Mouse (Mus musculus): Measurements from ENCODE around the gene Cdca3.
"Not testable (repeated sequence)": the region's sequence is repeated elsewhere in the genome, so short reads cannot be mapped to it uniquely, and the experiment has no call there.

Cdca3 gene

DNA sequence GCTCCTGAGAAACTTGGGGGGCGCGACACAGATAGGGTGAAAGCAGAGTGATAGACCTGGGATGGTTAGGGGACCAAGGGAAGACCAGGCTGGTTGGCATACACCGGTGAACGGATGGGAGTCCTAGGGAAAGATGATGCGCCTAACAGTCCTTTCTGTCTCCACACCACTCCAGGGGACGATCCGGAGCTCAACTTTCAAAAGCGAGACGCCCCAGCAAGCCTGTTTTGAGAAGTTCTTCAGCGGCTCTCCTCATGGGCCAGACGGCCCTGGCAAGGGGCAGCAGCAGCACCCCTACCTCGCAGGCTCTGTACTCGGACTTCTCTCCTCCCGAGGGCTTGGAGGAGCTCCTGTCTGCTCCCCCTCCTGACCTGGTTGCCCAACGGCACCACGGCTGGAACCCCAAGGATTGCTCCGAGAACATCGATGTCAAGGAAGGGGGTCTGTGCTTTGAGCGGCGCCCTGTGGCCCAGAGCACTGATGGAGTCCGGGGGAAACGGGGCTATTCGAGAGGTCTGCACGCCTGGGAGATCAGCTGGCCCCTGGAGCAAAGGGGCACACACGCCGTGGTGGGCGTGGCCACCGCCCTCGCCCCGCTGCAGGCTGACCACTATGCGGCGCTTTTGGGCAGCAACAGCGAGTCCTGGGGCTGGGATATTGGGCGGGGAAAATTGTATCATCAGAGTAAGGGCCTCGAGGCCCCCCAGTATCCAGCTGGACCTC lies 20.1 kb upstream of the Cdca3 start:
- peak; percentile 34 to 60 for DNase-seq (ENCODE audit: low spot score in 2 of 2)

DNA sequence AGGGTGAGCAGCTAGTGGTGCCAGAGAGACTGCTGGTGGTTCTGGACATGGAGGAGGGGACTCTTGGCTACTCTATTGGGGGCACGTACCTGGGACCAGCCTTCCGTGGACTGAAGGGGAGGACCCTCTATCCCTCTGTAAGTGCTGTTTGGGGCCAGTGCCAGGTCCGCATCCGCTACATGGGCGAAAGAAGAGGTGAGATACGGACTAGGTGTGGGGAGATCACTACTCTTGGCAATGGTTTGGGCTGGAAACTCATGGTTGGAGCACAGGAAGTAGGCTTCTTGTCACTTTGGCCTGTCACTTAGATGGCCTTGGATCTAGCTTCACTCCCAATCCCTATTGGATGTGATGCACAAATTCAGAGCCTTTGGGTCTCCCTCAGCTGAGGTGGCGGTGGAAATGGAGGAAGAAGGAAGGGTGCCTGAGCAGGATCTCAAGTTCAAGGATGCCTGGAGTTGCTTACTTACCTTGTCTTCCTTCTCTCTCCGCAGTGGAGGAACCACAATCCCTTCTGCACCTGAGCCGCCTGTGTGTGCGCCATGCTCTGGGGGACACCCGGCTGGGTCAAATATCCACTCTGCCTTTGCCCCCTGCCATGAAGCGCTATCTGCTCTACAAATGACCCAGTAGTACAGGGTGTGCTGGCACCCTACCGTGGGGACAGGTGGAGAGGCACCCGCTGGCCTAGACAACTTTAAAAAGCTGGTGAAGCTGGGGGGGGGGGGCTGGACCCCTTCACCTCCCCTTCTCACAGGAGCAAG lies 19.4 kb upstream of the Cdca3 start:
- no peak for DNase-seq (ENCODE audit: low spot score in 2 of 2)

DNA sequence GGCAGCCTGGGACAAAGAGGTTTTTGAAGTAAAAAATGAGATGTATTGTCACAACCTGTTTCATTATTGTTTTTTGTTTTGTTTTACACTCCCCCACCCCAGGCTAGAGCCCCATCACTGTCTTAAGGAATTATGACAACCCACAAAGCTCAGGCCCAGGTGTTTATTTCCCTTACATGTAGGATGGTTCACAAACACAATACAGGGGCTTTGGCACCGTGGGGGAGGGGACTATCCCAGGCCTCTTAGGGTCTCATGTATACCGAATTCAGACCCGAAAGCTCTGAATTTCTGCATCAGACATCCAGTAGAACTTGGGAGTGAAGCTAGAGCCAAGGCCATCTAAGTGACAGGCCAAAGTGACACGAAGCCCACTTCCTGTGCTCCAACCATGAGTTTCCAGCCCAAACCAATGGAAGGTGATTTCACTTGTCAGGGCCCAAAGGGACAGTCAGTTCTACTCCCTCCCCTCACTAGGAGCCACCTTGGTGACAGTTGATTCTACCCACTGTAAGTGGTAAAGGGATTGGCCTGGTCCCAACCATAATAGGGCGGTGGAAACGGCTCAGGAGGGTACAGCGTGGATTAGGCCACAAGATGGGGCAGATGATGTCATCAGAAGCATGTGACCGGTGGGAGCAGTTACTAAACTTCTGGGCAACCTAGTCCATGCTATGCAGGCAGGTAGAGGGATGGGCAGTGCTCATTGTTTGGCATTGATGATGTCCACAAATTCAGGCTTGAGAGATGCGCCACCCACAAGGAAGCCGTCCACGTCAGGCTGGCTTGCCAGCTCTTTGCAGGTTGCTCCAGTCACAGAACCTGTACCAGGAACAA lies 18.6 kb upstream of the Cdca3 start:
- DNase-seq (ENCODE audit: low spot score in 2 of 2) = not testable (repeated sequence)

DNA sequence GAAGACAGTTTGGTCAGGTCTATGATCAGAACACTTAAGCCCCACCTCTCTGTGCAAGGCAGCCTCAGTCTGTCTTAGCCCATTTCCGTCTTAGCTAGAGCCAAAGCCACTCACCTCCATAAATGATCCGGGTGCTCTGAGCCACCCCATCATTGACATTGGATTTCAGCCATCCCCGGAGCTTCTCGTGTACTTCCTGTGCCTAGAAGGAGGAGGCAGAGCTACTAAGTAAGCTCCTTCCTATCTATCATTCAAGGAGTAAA lies 18.0 kb upstream of the Cdca3 start:
- DNase-seq (ENCODE audit: low spot score in 2 of 2) = no peak

DNA sequence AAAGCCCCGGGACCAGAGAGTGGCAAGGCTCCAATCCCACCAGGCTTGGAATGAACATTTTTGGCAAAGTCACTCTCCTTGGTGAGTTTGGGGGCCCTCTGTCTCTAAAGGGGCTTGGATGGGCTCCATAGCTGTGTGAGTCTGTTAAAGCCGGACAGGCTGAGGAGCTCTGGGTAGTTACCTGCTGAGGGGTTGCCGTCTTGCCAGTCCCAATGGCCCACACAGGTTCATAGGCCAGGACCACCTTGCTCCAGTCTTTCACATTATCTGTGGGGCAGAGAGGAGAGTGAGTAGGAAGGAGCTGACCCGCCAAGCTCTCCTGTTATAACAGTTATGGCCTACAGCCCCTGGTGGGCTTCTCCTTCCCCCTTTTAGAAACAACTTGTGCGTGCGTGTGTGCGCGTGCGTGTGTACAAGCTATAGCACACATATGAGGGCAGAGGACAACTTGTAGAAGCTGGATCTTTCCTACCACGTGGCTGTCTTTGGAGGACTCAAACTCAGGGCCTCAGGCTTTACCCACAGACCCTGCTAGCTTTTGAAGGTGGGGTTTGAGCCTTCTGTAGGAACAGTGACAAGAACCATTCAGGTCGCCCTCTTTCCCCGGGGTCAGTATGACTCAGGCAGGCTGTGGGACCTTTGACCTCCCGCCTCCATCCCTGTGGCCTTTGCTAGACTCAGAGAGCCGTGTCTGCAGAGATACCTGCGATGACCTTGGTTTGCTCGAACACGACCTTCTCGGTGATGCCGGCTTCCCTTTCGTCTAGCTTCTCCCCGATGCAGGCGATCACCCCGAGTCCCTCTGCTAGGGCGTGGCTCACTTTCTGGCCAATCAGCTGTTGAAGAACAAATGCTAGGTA lies 17.4 kb upstream of the Cdca3 start:
- DNase-seq (ENCODE audit: low spot score in 2 of 2) = no peak

DNA sequence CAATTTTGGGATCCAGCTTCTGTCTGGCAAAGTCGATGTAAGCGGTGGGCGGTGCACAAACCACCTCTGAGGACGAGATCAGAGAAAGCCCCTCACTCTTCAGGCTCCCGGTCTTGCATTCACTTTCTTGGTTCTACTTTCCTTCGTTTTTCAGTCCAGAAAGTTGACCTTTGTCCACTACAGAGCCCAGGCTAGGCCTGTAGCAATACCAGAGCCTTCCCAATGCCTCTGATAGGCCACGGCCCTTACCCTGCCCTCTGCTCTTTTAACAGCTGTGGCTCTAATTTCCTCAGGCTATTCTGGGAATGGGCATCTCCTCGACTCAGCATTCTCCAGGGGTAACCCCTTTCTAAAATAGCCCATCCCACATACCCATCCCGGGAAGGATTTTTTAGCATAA lies 16.5 kb upstream of the Cdca3 start:
- DNase-seq (ENCODE audit: low spot score in 2 of 2) = no peak

DNA sequence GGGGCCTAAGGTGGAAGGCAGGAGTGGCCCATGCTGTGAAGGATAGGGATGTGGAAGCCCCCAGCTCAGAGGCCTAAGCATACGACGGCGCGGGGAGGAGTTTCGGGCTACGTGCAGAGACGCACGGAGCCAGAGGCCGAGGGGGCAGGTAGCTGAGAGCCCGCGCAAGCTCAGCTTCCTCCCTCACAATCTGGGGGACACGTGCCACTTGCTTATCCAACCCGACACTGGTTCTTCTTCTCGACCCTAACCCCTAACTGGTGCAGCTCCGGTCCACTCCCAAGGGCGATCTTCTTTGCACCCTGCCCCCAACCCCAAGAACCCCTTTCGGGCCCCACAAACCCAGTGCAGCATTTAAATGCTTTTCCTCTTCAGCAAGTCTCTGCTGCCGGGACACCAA lies 15.9 kb upstream of the Cdca3 start:
- peak; percentile 63 to 68 for DNase-seq (ENCODE audit: low spot score in 2 of 2)

DNA sequence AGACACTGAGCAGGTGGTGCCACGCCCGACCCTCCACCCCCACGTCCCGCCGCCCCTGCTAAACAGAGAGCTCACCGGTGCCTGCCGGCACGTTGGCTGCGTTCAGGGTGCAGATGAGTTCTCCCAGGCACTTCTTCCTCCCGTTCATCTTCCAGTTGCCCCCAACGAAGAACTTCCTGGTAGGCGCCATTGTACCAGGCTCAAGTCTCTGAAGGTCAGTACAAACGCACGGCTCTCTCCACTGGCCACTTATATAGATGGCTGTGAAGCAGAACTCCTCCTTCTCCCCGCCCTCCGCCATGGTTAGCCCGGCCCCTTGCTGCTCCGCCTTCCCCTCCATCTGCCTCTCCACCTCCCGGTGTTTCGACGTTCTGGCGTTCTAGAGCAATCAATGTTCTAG lies 15.4 kb upstream of the Cdca3 start, which contains the start of gene Tpi1:
Tpi1 (minus strand) TSS at position 364 of the 400 bp plus-strand sequence.
- peak; percentile 66 to 68 for DNase-seq (ENCODE audit: low spot score in 2 of 2)

DNA sequence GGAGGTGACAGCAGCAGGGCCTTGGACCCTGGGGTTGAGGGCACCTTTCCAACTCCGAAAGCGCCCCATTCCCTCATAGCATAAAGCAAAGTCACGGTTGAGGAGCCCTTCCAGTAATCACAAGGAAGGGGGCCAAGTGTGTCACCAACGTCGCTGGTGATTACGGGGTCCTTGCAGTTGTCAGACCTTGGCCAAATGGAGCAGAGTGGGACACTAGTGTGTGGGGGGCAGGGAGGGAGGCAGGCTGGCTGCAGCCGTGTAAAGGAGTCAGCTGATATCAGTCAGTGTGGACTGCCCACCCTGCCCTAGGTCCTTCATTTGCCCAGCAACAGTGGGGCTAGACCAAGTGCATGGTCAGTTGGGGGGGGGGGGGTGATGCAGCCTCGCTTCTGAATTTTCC lies 14.9 kb upstream of the Cdca3 start:
- DNase-seq (ENCODE audit: low spot score in 2 of 2) = no peak

DNA sequence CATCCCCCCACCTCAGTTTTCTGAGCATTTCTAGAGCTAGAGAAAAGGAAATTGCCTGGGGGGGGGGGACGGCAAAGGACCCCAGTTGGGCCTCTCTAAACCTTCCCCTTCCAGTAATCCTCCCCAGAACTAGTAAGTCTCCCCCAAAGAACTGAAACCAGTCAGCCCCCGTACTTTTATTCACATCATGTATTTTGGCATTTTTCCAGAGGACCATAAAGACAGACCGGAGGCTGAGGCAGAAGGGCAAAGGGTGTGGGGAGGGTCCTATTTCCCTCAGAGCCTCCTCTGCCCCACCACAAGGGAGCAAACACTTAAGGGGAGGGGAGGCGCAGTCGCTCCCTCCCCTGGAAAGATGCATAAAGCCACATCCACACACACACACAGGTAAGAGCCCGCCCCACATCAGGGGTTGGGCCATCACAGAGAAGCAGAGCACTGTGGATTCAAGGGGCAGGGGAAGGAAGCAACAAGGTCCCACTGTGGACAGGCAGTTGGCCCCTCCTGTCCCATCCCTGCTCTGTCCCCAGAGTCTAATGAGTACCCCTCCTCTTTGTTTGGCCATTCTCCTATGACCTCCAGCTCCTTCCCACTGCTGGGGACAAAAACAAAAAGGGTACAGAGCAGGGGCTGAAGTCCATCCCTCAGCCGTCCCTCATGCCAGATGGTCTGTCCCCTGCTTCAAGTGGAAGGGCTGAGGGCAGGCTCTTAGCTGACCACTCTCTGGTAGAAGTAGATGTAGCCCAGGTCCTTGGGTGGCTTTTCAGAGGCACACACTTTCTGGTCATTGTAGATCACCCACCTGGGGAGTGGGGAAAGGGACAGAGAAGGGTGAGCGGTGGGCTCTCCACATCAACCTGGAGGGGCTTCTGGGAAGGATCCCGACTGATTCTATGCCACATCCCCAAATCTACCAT lies 14.2 kb upstream of the Cdca3 start:
- DNase-seq (ENCODE audit: low spot score in 2 of 2) = no peak

DNA sequence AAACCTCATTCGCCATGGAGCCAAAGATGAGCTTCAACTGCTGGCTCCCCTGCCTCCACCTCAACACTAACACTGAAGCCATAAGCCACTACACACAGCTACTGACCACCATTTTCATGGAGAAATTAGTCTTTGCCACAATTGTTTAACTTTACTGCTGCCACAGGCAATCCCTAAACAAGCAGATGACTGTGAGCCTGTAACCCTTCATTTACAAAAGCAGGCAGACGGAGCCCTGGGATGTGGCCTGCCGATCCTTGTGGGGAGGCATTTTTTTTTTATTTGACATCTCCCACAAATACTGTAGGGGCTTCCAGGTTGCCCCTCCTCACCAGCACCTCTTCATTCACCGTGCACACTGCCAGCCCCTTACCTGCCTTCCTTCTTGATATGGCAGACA lies 12.7 kb upstream of the Cdca3 start:
- no peak for DNase-seq (ENCODE audit: low spot score in 2 of 2)

DNA sequence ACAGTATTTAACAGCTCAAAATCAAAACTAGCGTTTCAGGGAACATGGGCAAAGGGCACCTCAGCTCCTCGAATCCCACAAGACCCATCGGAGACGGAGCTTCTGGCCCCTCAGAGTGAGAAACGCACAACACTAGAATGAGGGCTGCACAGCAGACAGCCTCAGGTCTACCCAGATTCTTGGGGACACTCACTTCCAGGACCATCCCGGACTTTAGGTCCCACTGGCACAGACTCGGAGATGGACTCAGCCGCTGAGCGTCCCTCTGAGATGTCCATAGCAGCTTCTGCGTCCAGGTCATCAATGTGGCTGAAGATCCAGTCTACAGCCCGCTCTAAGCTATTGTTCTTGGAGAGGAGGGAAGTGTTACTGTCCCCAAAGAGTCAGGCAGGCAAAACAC lies 12.2 kb upstream of the Cdca3 start:
- DNase-seq (ENCODE audit: low spot score in 2 of 2) = no peak

DNA sequence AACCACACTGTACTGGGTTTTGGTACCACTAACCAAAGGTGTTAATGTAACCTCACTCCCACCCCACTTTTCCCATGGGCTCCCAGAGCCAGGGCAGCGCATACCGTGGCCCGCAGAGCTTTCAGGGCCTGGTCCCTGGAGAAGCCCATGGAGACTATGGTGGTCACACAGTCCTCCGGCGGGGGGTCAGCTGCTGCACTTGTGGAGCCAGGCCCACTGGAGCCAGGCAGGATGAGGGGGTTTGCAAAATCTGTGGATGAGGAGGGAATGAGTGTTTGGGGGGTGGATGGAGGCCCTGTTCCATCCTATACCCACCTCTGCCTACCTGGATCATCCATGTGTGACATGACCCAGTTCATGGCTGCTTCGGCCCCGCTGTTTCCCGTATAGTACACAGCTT lies 11.8 kb upstream of the Cdca3 start:
- no peak for DNase-seq (ENCODE audit: low spot score in 2 of 2)

DNA sequence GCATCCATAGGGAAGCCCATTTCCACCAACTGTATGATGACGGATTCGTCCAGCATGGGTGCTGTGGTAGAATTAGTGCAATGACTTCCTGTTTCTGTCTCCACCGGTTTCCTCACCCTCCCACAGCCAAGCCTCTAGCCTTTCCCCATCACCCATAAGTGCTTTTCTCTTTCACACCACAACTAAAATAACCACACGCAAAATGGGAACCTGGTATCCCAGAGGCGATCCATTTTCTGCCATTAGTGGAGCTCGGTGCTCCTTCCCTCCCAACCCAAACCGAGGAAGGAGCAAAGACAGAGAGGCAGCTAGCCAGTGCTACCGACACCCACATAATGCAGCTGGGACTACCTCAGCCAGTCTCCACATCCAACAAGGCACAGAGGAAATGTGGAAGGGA lies 11.4 kb upstream of the Cdca3 start:
- DNase-seq (ENCODE audit: low spot score in 2 of 2) = no peak

DNA sequence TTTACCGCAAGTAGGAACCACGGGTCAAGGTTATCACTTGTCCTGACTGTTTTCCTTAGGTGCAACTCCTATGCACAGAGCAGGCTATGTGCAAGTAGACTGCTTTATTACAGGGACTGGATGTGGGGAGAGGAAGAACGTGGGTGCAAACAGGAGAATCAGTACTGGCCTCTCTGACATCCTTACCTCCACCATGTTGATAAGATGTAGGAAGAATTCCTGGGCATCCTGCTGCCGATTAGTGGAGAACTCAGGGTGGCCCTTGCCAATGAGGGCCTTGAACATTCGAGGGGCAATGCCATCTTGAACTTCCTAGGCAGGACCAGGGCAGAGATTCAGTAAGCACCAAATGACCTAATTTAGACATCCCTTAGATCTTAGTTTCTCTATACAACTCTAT lies 8.5 kb upstream of the Cdca3 start:
- DNase-seq (ENCODE audit: low spot score in 2 of 2) = no peak

DNA sequence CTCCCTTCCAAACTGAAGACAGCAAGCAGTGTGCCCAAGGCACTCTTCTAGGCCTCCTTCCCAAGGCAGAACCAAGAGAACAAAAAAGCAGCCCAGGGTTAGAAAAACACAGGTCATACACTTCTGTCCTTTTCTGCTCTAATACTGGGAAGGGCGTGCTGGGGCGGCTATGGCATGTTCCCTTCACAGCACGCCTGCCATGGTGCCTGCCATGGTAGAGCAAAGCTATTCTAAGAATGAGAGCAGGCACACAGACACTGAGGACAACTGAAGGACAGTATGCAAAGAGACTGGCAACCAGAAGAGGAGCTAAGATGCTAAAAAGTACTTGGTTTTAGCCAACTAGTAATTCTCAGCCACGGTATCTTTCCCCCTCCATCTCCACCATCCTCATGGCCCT lies 7.3 kb upstream of the Cdca3 start:
- no peak for DNase-seq (ENCODE audit: low spot score in 2 of 2)

DNA sequence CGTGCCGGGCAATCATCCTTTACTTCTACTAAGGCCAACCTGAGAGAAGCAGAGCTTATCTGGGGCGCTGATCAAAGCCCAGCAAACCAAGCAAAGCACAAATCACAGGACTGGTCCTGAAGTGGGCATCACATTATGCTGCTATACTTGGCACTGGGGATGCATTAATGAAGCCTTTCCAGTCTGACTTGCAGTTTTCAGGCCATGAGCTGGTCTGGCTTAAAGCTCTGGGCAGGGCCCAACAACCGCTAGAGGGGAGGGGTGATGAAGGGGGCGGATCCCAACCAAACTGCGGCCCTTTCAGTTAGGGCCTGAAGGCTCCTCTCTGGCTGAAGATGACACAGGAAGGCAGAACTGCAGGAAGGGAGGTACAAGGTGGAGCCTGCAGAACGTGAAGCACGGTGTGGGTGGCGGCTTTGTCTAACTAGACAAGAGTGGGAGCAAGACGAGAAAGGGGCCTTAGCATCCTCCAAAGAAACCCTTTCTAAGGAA lies 1.2 kb upstream of the Cdca3 start:
- DNase-seq (ENCODE audit: low spot score in 2 of 2) = peak in 1 of 2 experiments; percentile 42

DNA sequence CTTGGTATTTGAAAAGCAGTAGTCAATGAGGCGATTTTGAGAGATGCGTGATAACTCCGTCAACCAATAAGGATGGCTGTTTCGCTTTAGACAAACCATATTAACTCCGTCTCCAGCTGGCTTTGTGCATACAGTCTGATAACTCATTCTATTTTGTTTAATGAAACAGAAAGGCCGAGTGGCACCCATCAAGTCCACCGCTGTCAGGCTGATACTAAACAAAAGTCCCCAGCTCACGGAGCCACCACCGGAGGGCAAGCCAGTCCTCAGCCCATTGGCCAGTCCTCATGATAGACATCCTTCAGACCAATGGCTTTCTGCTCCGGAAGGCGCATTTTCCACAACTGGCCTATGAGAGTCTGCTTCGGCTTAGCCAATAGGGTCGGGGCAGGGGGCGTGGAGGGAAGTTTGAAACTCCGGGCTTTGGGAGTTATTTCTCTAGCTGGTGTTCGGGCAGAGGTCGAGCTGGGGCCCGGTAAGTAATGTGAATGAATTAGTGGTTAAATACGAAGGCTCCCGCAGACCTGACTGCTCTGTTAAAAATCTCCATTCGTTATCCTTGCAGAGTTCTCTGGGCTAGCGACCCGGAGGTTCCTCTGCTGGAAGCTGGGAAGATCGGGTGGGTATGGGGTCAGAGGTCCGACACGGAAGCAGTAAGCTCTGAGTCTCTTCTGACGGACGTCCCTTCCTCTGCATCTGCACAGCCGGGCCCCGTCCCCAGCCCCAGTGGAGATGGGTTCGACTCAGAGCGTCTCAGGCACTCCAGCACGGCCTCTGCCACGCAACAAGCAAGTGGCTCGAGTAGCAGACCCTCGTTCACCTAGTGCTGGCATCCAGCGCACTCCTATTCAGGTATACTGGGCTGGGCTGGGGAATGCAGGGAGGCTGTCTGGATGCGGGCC lies 703 bp downstream of the Cdca3 start:
- peak; percentile 88 to 93 for DNase-seq (ENCODE audit: low spot score in 2 of 2)

DNA sequence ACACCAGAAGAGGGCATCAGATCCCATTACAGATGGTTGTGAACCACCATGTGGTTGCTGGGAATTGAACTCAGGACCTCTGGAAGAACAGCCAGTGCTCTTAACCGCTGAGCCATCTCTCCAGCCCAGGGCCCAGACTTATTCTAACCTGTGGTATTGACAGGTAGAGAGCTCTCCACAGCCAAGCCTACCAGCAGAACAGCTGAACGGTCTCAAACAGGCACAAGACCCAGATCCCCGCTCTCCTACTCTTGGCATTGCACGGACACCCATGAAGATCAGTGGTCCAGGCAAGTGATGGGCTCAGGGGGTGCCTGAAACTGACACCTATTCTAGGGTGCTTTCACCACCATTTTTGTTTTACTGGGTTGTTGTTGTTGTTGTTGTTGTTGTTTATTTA lies 1.9 kb downstream of the Cdca3 start:
- DNase-seq (ENCODE audit: low spot score in 2 of 2) = not testable (repeated sequence)

All from thymus, postnatal 10 days (tissue).